Mouse (Mus musculus): ENCODE measurements around the gene Gm10406. TPM values are rescaled to one million over a fixed set of nuclear protein-coding genes. Genes with fewer than 3 reads are reported as not detected.

The Gm10406 gene
- 0.14 and 0.54 TPM in 2 replicates for polyA plus RNA-seq (2015; fragmentation: Nextera tagmentation; extraction: Ambion mirVana)

DNA sequence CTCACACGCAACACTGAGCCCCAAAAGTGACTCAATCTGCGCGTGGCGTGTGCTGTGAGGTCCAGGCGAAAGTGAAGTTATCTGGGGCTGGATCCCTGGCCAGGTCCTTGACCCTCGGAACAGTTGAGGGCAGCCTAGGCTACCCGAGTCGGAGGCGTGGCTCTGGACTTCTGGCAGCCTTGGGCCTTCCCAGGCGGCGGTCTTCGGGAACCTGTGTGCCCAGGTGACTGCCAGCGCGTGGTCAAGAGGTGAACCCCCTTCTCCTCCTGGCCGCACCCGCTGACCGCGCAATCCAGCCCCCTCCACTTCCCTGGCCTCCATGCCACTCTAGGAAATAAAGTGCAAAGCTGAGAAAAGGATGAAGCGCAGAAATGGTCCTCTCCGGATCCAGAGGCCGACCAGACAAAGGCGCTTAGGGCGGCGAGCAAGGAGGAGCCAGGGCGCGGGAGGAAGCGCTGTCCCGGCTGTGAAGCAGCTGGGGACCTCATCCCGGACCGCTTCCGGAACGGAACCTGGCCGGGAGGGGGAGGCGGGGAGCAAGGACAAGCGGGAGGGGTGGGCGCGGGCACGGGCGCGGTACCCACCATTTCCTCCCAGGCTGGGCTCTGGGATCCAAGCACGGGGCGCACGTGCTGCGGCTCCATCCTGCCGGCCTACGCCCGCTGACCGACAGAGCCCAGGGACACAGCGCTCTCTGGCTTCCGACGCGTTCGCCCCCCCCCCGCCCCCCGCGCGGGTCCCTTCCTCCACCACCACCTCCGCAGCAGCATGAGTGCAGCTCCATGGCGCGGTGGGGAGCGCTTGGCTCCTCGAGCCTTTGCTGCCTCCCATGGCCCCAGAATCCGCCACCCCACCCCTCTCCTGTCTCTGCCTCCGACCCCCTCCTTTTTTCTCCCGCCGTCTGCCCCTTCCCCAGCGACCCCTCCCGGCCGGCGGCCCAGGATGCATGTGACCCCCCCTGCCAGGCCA lies at the start of gene Gm10406:
Gm10406 (minus strand) TSS at position 669 of the 969 bp plus-strand sequence.

DNA sequence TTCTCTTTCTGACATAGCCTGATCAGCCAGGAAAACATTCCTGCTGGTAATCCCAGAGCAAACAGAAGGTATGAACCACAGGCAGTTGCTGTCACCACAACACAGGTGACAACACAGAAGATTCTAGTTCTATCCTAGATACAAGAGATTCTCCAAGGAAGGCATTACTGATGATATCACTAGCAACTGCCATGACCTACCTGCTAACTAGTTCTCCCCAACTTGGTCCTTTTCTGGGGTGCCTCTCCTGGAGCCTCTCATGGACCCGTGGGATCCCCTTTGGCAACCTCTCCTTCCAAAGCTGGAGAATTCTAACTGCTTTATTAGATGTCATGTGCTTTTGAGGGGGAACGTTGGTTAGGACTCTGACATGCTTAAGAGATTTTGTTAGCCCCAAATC lies 17.6 kb upstream of the Gm10406 start, which contains the start of gene Gm3685:
Gm3685 (minus strand) TSS at position 101 of the 400 bp plus-strand sequence.

DNA sequence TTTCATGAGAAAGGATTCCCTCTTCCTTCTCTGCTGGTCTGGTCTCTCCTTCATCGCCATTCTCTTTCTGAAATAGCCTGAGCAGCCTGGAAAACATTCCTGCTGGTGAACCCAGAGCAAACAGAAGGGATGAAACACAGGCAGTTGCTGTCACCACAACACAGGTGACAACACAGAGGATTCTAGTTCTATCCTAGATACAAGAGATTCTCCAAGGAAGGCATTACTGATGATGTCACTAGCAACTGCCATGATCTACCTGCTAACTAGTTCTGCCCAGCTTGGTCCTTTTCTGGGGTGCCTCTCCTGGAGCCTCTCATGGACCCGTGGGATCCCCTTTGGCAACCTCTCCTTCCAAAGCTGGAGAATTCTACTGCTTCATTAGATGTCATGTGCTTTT lies 53.5 kb downstream of the Gm10406 start, which contains the start of gene Gm6356:
Gm6356 (minus strand) TSS at position 101 of the 400 bp plus-strand sequence.

Other genes with a start within 250 kb of the Gm10406 start
- not detected in 2 replicates for gene Gm3642, start 187.1 kb downstream of the Gm10406 start, polyA plus RNA-seq (2015; fragmentation: Nextera tagmentation; extraction: Ambion mirVana)
- gene Gm3667, start 137.5 kb downstream of the Gm10406 start, polyA plus RNA-seq (2015; fragmentation: Nextera tagmentation; extraction: Ambion mirVana): 0.22 and 0.65 TPM in 2 replicates
- gene Gm6356, start 53.6 kb downstream of the Gm10406 start, polyA plus RNA-seq (2015; fragmentation: Nextera tagmentation; extraction: Ambion mirVana): not detected in 2 replicates
- not detected in 2 replicates for gene Gm3685, start 17.5 kb upstream of the Gm10406 start, polyA plus RNA-seq (2015; fragmentation: Nextera tagmentation; extraction: Ambion mirVana)
- 0.35 and 0.43 TPM in 2 replicates for gene Gm3696, start 73.2 kb upstream of the Gm10406 start, polyA plus RNA-seq (2015; fragmentation: Nextera tagmentation; extraction: Ambion mirVana)
- gene Gm6676, start 98.0 kb upstream of the Gm10406 start, polyA plus RNA-seq (2015; fragmentation: Nextera tagmentation; extraction: Ambion mirVana): not detected in 2 replicates
- gene Gm3512, start 147.1 kb upstream of the Gm10406 start, polyA plus RNA-seq (2015; fragmentation: Nextera tagmentation; extraction: Ambion mirVana): 0.57 and 0.97 TPM in 2 replicates
- gene Gm16434, start 167.1 kb upstream of the Gm10406 start, polyA plus RNA-seq (2015; fragmentation: Nextera tagmentation; extraction: Ambion mirVana): not detected in 2 replicates
- not detected in 2 replicates for gene Gm3727, start 237.3 kb upstream of the Gm10406 start, polyA plus RNA-seq (2015; fragmentation: Nextera tagmentation; extraction: Ambion mirVana)